Mouse (Mus musculus) forebrain, embryonic 16.5 days (tissue): ENCODE measurements around the gene Arl6ip1. TPM values are rescaled to one million over a fixed set of nuclear protein-coding genes. Genes with fewer than 3 reads are reported as not detected.
A peak's percentile ranks its signal among the peaks of the same experiment; 100 is the strongest.

Experiments used
- ATAC-seq: fragments of 200-750 bp; cut with Nextera tagmentation; 2 replicates; pipeline ENCODE4 v1.8.0; 2017; ENCODE audit warnings: mild to moderate bottlenecking, moderate library complexity
- H3K27ac ChIP-seq: fragments of 300-500 bp; sonication (generic); 2 replicates; pipeline ENCODE4 v1.5.1; 2014; ENCODE audit warnings: low read length, control low read depth
- H3K27me3 ChIP-seq: fragments of 300-500 bp; sonication (generic); replicated peaks from 2 replicates; pipeline ENCODE4 v1.6.1; 2014; ENCODE audit warnings: low read length; ENCODE audit not compliant: control insufficient read depth, insufficient read depth
- H3K36me3 ChIP-seq: fragments of 300-500 bp; sonication (generic); 2 replicates; pipeline ENCODE4 v1.6.1; 2014; ENCODE audit not compliant: control insufficient read depth, insufficient read depth
- H3K4me1 ChIP-seq: fragments of 300-500 bp; sonication (generic); replicated peaks from 2 replicates; pipeline ENCODE4 v1.6.1; 2014; ENCODE audit warnings: low read length; ENCODE audit not compliant: control insufficient read depth, insufficient read depth
- H3K4me2 ChIP-seq: fragments of 300-500 bp; sonication (generic); 2 replicates; pipeline ENCODE4 v1.6.1; 2014; ENCODE audit warnings: mild to moderate bottlenecking, low read length, control low read depth
- H3K4me3 ChIP-seq: fragments of 300-500 bp; sonication (generic); replicated peaks from 2 replicates; pipeline ENCODE4 v1.5.1; 2014; ENCODE audit warnings: mild to moderate bottlenecking, low read length, control low read depth
- H3K9ac ChIP-seq: fragments of 300-500 bp; sonication (generic); replicated peaks from 2 replicates; pipeline ENCODE4 v1.6.1; 2014; ENCODE audit warnings: low read depth, low read length, control low read depth
- H3K9me3 ChIP-seq: fragments of 300-500 bp; sonication (generic); 2 replicates; pipeline ENCODE4 v1.6.1; 2016; ENCODE audit warnings: low read length; ENCODE audit not compliant: control insufficient read depth
- WGBS: fragments of 180-500 bp; shearing (Covaris S2); extraction: QIAGEN DNeasy Blood & Tissue Kit; methylation state at CpG from one replicate; pipeline ENCODE4 v1.1.7; 2014; 5-methylcytosine and 5-hydroxymethylcytosine counted together
- polyA plus RNA-seq: library from polyadenylated mRNA; unstranded; fragments of >200 nt; fragmentation: Nextera tagmentation; extraction: Ambion mirVana; gene quantifications from 2 replicates; pipeline ENCODE4 v1.2.1, GENCODE M21; 2015

Arl6ip1 gene
- polyA plus RNA-seq, 1 experiment from 2014 or later: 497 TPM

DNA sequence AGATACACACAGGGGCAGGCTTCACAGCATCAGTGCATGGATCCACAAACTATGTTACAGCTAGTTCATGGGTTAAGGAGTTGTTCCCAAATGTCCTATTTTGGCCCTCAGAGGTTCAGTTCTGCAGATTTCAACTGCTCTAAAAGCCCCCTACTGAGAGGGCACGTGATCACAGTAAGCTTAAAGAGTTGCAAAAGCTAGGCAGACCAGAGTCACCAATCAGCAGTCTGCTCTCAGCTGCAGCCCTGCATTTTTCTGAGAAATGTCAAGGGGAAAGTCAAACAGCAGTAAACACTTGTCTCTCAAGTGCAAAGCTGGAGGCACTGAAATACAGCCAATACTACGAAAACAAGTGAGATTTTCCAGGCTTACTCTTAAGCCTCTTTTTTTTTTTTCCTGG lies 10.3 kb downstream of the Arl6ip1 start:
- Histone ChIP-seq H3K9me3 (no peaks in the 10 kb centered on the region), H3K4me1 (peaks cover 14% of the 10 kb centered on the region), H3K27ac (no peak overlapping the region), H3K4me3 (no peak overlapping the region), H3K27me3 (no peaks in the 10 kb centered on the region), H3K4me2 (no peak overlapping the region), H3K36me3 (peaks cover 27% of the 10 kb centered on the region), H3K9ac (no peak overlapping the region)
- 46% methylated on average over 2 of the region's 2 CpGs for WGBS
- ATAC-seq: no peak

DNA sequence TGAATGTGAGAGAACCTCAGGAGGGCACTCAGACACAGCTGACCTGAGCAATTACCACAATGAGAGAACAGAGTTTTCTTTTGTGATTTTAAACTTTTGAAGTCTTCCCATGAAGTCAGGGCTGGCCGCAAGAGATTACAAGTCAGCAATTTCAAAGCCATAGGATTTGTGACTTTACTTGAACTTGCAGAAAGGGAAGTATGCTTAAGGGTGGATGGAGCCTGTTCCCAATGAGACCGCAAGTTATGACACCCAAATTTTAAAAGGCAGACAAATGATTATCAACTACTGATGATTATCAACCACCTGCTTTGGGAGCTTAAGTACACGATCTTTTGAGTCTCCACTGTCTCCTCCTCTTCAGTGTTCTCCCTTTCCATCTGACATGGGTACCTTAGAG lies 11.0 kb downstream of the Arl6ip1 start:
- H3K4me2 ChIP-seq: no peak overlapping the region
- H3K36me3 ChIP-seq: peaks cover 26% of the 10 kb centered on the region
- H3K9ac ChIP-seq: no peak overlapping the region
- ATAC-seq: no peak
- H3K4me3 ChIP-seq: no peak overlapping the region
- no peak overlapping the region for H3K27ac ChIP-seq
- no peaks in the 10 kb centered on the region for H3K27me3 ChIP-seq
- no peaks in the 10 kb centered on the region for H3K9me3 ChIP-seq
- WGBS: 76% methylated on average over 3 of the region's 3 CpGs
- peaks cover 21% of the 10 kb centered on the region for H3K4me1 ChIP-seq

DNA sequence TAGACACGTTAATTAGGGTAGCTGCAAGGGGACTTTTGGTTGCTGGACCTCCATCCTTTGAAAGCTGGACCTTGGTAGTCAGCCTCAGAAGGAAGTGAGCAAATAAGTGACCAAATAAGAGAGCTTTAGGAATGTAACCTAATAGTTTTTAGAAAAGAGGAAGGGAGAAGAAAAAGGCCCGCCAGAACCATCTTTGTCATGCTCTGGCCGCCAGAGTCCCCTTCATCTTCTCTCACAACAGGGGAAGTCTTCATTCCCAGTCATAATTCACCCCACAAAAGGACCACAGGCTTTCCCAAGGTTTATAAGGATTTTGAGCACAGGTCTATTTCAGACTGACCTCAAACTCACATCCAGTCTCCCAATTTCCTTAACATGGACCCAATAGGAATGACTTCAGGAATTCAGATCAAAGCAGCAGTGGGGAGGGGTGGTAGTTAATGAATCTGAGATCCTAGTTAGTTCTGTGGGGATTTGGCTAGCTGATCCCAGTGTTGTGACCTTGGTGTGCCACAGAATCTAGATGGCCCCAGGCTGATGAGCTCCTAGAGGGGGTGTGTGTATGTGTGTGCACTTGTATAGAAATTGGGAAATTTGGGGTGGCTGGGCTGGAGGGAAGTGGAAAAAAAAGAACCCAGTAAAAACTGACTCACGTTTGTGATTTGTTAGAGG lies 11.8 kb downstream of the Arl6ip1 start:
- ATAC-seq: no peak
- no peak overlapping the region for H3K4me2 ChIP-seq
- no peak overlapping the region for H3K27ac ChIP-seq
- H3K9me3 ChIP-seq: no peaks in the 10 kb centered on the region
- peaks cover 27% of the 10 kb centered on the region for H3K4me1 ChIP-seq
- no peak overlapping the region for H3K4me3 ChIP-seq
- H3K9ac ChIP-seq: no peak overlapping the region
- H3K27me3 ChIP-seq: no peaks in the 10 kb centered on the region
- peaks cover 24% of the 10 kb centered on the region for H3K36me3 ChIP-seq
- 51% methylated on average over 4 of the region's 4 CpGs for WGBS

DNA sequence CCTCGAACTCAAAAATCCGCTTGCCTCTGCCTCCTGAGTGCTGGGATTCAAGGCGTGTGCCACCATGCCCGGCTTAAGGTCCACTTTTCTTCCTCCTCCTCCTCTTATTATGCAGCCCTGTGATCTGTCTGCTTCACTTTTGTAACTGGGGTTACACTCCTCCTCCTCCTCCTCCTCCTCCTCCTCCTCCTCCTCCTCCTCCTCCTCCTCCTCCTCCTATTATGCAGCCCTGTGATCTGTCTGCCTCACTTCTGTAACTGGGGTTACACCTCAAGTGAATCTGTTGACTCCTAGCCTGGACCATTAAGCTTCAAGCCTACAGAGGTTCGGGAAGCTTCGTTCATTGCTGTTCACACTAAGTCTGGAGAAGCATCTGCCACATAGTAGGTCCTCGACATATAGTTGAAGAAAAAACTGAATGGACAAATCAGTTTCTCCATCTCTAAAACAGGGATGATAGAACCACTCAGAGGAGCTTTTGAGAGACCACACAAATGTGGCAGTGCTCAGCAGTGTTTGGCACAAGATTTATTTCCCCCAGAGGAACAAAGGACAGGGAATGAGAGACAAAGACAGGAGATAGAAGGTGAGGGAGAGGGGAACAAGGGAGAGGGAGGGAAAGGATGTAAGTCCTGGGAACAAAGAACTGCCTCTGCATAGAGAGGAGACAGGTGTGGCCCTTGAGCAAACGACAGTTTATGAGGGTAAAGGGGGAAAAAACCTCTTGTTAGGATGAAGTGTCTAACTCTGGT lies 12.5 kb downstream of the Arl6ip1 start:
- Histone ChIP-seq H3K36me3 (peaks cover 23% of the 10 kb centered on the region), H3K27ac (no peak overlapping the region), H3K9me3 (no peaks in the 10 kb centered on the region), H3K4me2 (peak overlapping the region; percentile 66), H3K4me1 (peaks cover 34% of the 10 kb centered on the region), H3K9ac (peak overlapping the region; percentile 64; the same call in 1 of the 2 replicates), H3K4me3 (peak overlapping the region; percentile 84), H3K27me3 (no peaks in the 10 kb centered on the region)
- WGBS: 19% methylated on average over 8 of the region's 8 CpGs
- ATAC-seq: peak; percentile 9; the same call in 1 of the 2 replicates

DNA sequence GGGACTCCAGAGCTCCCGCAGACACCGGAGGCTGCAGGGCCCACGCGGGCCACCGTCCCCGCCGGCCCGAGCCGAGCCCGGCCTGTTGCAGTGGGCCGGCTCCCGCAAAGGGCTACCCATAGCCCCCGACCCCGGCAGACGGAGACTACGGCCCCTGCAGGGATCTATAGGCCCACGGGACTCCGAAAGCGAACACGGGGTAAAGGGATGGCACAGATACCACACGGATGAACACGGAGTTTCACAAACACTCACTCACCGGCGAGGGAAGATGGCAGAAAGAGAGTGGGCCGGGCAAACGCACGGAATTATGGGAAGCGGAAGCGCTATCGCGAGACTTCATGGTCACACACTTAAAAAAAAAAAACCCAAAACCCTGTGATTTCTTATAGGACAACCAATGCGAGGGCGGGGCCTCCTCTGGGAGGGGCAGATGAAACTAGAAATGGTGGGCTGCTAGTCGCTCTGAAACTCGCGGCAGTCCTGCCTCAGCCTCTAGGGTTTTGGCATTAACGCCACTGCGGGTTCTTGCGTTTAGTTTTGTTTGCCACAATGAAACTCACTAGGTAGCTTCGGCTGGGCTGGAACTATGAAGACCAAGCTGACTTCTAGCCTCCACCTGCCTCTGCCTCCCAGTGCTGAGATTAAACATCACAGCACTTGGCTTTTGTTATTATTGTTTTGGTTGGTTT lies 13.4 kb downstream of the Arl6ip1 start, which contains the start of gene Rps15a:
Gene Rps15a (minus strand): TSS at position 312 of the 692 bp plus-strand sequence.
- H3K36me3 ChIP-seq: peaks cover 23% of the 10 kb centered on the region

DNA sequence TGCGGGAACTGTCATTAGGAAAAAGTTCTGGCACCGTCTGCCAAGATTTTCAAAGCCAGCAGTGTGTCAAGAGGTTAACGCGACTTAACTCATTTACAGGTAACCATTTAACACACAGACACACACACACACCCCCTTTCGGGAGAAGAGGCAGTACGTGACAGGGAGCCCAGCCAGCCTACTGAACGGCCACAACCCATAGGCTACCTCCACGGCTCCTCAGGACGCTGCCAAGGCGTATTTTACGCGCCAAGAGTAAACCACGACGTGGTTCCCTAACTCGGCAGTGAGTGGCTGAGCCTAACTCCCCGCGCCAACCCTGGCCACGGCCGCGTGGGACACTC lies 14.0 kb downstream of the Arl6ip1 start:
- H3K36me3 ChIP-seq: peaks cover 19% of the 10 kb centered on the region
- peak overlapping the region; percentile 96 for H3K9ac ChIP-seq
- WGBS: under 1% methylated on average over 20 of the region's 20 CpGs
- ATAC-seq: peak; percentile 65
- H3K4me2 ChIP-seq: peak overlapping the region; percentile 95
- H3K27me3 ChIP-seq: no peaks in the 10 kb centered on the region
- H3K27ac ChIP-seq: peak overlapping the region; percentile 85
- peak overlapping the region; percentile 84 for H3K4me3 ChIP-seq
- peaks cover 48% of the 10 kb centered on the region for H3K4me1 ChIP-seq
- no peaks in the 10 kb centered on the region for H3K9me3 ChIP-seq

More for the DNA sequence above, 13.4 kb downstream of the Arl6ip1 start, which contains the start of gene Rps15a:
- H3K4me2 ChIP-seq: peak within 1 kb of the TSS; percentile 95
- no peaks in the 10 kb centered on the region for H3K9me3 ChIP-seq
- peaks cover 43% of the 10 kb centered on the region for H3K4me1 ChIP-seq
- H3K4me3 ChIP-seq: peak within 1 kb of the TSS; percentile 84
- H3K27me3 ChIP-seq: no peaks in the 10 kb centered on the region
- peak within 1 kb of the TSS; percentile 85 for H3K27ac ChIP-seq
- H3K9ac ChIP-seq: peak within 1 kb of the TSS; percentile 96
- ATAC-seq: peak; percentile 83
- 0% methylated on average over 40 of the region's 40 CpGs for WGBS

DNA sequence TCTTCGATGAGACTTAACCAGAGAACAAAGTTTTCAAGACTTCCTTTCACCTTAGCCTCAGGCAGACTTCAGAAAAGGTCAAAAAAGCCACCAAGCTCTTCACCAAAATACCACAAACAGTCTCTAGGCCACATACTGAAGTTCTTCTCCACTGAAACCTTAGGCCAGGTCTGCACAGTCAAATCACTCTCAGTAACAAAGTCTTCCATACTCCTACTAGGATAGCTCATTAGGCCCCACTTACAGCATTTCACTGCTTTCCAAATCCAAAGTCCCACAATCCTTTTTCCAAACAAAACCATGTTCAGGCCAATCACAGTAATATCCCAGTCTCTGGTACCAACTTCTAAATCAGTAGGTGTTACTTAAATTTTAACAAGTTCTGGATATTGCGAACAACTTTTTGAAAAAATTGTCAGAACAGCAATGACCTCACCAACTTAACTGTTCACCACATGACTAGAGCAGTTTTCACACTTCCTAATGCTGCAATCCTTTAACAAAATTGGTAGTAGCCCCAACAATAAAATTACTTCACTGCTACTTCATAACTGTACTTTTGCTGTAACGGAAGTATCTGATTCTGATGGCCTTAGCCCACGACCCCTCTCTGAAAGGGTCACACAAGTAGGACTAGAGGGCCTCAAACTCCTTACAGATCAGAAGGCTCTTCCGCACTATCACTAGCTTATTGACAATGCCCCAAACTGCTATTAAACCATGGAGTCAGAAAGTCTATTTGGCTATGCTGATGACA lies 15.7 kb downstream of the Arl6ip1 start:
- no peaks in the 10 kb centered on the region for H3K27me3 ChIP-seq
- peaks cover 48% of the 10 kb centered on the region for H3K4me1 ChIP-seq
- no peaks in the 10 kb centered on the region for H3K9me3 ChIP-seq
- no peak overlapping the region for H3K27ac ChIP-seq
- peak overlapping the region; percentile 84; the same call in 1 of the 2 replicates for H3K4me3 ChIP-seq
- H3K36me3 ChIP-seq: peaks cover 14% of the 10 kb centered on the region
- no peak overlapping the region for H3K9ac ChIP-seq
- peak overlapping the region; percentile 95 for H3K4me2 ChIP-seq
- 85% methylated on average over 5 of the region's 5 CpGs for WGBS
- ATAC-seq: no peak

DNA sequence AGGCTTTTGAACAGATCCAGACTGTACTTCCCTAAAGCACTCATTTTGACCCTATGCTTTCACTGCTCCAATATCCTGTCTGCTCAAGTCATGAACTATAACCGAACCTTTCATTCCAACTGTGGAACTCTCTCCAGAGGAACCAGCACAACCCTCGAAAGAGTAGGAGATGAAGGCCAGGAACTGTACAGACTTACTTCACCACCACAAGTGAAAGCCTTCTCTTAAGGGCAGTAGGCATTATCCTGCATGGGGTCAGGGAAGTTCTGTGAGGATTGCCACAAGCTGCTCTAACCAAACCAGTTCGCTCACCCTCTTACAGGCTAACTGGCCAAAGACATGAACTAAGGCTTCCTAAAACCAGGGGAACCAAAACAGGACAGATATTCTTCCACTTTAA lies 18.3 kb downstream of the Arl6ip1 start:
- no peak for ATAC-seq
- peaks cover 45% of the 10 kb centered on the region for H3K4me1 ChIP-seq

More for the DNA sequence above, 18.3 kb downstream of the Arl6ip1 start:
- Histone ChIP-seq H3K4me2 (no peak overlapping the region), H3K36me3 (peaks cover 30% of the 10 kb centered on the region), H3K9ac (no peak overlapping the region), H3K4me3 (no peak overlapping the region), H3K9me3 (no peaks in the 10 kb centered on the region), H3K27me3 (no peaks in the 10 kb centered on the region), H3K27ac (no peak overlapping the region)
- 78% methylated on average over 3 of the region's 3 CpGs for WGBS
